Mouse (Mus musculus): ENCODE results near the gene Angel2.

Angel2 gene

DNA sequence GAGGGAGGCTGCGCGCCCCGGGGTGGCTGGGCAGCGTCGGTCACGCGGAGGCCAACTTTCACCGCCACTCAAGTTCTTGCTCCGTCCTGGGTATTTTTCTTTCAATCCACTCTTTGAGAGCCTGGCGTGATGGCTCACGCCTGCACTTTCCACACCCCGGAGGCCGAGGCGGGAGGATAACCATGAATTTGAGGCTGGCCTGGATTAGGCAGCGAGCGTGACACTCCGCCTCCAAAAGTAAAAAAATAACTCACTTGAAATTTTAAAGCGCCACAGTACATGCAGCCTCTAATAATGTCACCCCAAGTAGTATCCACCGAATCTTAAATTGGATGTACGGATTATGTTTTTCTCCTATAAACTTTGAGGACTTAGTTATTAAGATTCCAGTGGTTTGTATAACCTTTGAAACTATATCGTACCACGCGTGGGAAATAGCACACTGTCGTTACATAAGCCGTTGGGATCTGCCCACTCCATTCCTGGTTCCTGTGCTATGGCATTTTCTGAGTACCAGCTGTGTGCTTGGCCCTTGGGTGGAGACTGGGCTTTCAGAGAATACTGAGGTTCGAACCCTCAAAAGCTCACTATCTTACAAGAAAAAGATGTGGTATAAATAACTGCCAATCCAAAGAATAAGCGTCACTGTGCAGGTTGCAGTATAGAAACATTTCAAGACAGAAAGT is 4.2 kb downstream of the Angel2 start:
- peak; percentile 39 for DNase-seq (ENCODE audit: low spot score)

DNA sequence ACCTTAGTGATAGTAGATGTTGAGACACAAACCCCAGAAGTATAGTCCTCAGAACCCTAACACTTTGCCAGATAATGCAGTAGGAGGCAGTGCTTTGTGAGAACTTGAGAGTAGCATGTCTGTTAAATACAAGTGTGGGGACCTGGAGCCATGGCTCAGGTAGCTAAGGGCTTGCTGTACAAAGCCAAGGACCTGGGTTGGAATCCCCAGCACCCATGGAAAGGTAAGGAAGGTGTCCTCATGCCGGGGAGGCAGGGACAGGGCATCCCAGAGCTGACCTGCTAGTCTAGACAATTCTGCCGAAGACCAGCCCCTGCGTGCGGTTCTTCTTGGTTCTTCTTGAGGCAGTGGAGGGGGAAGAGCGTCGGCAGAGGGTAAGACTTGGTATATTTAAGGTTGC is 5.3 kb downstream of the Angel2 start:
- no peak for DNase-seq (ENCODE audit: low spot score)

DNA sequence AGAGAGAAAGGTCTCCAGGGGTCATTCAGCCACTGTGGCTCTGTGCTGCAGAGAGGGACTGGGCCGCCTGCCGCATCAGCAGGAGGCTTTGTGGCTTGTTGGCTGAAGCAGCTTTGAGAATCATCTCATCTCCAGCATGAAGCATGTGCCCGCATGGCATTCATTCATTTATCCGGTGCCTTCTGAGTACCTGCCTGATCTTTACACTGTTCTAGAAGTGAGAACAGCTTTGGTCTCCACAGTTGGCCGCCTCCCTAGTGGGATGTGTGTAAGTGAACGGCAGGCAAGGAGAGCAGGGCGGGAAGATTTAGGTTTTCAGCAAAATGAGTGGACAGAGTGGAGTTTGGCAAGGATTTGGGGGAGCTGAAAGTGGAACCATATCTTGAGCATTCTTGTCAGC is 14.9 kb downstream of the Angel2 start:
- DNase-seq (ENCODE audit: low spot score): no peak

DNA sequence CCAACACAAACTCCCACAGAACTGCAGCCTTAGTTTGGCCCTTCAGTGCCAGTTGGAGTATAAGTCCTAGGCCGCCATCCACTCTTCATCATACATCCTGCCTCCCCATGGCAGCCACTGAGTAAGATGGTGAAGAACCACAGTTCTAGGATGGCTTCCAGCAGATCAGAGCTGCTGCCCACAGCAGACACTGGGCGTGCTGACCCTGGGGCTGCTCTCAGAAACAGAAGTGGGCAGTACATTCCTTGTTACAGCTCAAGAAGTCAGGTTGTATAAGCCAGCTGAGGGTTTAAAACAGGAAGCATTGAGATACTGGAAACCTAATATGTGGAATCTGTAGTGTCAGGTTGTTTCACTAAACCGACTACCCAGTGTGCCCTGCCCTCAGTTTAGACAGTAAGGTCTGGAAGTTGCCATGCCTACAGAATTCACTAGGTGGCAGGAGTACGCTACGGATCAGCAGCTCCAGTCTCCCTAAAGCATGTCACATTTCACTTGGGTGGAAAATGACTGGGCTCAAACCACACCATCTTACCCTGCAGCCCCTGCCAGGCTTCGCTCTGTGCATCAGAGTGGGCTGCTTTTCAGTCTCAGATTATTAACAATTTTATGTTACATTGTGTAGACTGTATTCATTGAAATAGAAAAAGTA is 19.3 kb downstream of the Angel2 start:
- peak; percentile 51 for DNase-seq (ENCODE audit: low spot score)

DNA sequence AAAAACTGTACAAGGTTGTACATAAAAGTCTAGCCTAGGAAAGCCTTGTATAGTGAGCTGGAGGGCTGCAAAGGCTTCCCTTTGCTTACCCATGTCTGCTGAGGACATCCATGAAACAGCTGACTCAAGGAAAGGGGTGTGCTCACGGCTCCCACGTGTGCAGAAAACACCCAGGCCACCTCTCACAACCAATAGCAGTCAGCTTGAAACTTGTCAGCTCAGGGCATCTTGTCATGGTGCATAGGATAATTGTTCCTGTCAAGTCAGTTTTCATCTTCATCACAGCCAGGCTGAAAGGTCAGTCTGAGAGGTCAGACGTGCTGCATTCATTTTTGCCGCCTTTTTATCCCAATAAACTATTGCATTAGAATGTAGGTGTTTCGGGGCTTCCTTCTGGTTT is 23.1 kb downstream of the Angel2 start:
- DNase-seq (ENCODE audit: low spot score): no peak

DNA sequence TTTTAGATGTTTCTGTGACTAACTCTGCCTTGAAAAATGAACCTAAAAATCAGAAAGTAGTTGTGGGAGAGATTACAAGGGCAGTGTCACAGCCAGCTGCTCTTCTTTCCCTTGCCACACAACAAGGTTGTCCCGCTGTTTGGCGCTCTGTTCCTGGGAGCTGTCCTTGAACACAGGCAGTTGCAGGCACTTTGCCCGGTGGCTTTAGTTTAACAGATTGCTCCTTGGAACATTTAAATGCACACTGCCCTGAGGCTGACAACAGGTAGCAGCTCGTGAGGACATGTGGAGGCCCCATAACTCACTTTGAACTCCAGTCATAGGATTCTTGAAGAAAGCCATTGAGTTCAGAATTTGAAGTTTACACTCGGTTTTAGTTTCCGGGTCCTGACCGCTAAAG is 23.5 kb downstream of the Angel2 start:
- DNase-seq (ENCODE audit: low spot score): no peak

DNA sequence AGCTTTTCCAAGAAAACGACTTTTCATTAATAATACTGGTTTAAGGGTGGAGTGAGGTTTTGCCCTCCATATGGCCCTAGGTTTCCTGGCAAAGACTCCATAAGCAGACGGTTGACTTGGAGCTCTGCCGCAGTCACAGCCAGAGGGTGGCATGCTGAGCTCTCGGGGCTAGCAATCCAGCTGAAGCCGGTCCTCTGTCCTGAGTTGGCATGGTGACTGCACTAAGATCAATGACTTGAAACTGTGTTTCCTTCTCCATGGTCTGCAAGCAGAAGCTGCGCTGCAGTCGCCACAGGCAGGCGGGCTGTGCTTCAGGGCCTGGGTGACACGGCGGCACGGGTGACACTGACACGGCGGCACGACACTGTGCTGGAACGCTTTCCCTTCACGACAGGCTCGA is 23.9 kb downstream of the Angel2 start:
- DNase-seq (ENCODE audit: low spot score): no peak

DNA sequence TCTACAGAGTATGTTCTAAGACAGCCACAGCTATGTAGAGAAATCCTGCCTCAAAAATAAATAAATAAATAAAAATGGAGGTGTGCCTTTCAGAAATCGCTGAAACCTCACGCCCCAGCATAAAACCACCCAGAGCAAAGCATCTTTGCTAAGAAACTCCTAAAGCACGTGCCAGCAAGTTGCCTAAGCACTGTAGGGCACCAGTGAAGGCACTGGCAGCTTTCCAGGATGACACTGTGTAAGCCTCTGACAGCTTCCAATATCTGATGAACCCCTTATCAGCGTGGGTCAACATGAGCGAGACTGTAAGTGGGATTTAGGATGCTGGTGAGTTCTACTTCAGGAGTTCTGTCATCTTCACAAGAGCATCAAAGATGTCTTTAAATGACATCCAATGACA is 26.1 kb downstream of the Angel2 start:
- DNase-seq (ENCODE audit: low spot score): no peak

DNA sequence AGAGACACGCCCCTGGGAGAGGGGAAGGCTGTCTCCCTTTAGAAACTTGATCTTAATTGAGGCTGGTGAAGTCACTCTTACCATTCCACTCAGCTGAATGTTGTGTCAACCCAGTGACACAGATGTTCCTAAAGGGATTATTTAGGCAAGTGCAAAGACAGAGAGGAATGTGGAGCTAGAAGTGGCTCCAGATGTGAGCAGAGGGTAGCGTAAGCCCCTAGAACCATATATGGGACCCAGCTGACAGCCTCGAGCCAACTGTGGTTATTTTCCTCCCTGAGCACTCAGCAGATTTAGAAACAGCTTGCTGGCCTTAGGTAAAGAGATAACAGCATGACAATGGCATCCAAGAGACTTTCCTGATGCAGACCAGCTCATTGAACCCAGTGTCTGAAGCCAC is 28.1 kb downstream of the Angel2 start:
- DNase-seq (ENCODE audit: low spot score): no peak

DNA sequence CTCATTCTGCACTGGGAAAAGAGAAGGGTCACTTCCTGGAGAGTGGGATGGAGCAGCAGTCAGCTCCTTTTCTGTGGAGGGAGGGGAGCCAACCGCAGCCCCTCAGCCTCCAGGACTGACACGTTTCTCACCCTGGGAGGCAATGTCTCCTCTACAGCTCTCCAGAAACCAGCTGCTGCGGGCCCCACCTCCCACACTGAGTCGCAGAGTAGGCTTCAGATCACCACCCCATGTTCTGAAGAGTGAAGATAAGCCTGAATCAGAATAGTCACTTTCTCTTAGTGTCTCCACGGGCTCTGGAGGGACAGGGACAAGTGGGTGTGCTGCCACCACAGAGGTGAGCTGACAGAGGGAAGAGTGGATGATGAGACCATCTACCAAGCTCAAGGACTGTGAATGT is 33.9 kb downstream of the Angel2 start:
- DNase-seq (ENCODE audit: low spot score): no peak

DNA sequence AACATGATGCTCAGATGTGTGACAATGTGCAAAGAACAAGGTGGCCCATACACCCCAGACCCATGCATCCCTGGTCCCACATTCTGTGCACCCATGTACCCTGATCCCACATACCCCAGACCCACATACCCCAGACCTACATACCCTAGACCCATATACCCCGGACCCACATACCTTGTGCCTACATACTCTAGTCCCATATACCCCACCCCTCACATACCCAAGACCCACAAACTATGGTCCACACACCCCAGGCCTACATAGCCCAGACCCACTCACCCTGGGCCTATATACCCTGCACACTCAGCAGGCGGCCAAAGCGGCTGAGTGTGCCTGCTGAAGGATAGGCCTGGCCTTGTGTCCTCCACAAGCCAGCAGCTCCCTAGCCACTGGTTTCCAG is 37.8 kb downstream of the Angel2 start:
- no peak for DNase-seq (ENCODE audit: low spot score)

DNA sequence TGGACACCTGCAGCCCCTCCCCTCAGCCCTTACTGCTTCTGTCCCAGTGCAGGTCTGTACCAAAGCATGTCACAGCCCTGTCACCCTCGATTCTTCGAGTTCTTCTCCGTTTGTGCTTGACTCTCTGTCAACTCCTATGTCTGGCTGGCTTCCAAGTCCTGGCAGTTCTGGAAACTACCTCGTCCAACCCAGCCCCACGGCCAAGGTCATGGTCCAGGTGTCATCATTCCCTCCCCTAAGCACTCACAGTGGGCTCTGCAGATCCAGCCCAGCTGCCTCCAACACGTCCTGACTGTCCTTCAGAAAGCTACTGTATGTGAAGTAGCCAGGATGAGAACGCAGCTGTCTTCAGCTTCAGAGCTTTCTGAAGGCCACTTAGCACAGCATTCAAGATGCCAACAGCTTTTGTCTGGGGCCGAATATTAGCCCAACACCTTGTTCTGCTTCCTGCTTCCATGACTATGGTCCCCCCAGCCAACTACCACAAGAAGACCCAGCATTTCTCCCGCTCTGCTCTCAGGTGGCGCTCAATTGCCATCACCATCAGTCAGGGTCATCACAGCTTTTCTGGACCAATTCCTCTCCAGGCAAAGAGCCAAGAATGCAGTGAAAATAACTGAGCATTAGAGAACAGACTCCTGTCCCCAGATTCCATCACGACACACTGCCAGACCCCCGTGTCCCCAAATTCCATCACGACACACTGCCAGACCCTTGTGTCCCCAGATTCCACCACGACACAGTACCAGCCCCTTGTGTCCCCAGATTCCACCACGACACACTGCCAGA is 40.3 kb downstream of the Angel2 start:
- no peak for DNase-seq (ENCODE audit: low spot score)

DNA sequence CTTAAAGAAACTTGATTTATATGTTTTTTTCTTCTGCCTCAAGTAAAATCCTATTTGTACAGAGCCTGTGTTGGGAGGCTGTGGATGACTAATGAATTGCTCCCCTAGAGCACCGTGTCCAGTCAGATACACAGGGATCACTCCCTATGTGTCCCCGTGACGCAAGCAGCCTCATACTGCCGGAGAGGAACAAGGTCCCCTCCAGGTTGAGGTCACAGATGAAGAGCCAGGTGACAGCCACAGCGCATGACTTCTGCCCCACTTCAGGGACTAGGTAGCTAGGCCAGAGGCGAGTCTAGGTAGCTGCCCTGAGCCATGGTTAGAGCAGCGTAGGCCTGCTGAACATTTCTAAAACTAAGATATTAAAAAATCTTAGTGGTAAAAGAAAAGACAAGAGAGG is 43.1 kb downstream of the Angel2 start:
- no peak for DNase-seq (ENCODE audit: low spot score)

DNA sequence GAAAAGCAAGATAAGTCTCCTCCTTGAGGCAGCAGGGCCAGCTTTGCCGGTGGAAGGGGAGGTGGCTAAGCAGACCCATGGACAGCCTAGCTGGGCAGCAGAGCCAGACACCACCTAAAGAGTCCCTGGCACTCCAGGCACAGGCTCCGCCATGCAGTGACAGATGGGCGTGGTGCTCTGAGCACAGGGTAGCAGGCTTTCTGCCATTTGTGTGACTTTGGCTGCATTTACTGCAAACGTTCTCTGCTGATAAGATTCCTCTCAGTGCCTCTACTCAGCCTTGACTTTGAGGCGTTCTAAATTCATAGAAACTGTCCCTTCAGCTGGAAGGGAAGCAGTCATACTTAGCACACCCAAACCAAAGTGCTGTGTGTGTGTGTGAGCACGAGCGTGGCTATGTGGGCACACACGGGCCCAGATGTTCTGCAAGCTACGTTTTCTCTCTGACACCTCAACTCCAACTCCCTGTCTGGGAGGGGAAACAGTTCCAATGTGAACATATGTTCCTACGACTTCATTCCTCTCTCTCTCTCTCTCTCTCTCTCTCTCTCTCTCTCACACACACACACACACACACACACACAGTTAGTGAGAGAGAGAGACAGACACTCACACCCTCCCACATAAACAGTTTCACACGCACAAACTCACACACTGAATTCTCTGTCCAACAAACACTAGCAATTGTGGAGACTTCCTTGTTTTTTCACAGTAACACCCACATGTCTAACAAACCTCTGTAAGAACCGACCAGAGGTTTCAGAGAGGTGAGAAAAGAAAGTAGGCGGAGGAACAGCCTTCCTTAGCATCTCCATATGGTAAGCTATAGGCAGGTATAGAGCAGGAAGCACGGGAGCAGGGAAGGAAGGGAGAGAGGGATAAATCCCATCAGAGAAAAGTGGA is 47.0 kb downstream of the Angel2 start:
- DNase-seq (ENCODE audit: low spot score): no peak

DNA sequence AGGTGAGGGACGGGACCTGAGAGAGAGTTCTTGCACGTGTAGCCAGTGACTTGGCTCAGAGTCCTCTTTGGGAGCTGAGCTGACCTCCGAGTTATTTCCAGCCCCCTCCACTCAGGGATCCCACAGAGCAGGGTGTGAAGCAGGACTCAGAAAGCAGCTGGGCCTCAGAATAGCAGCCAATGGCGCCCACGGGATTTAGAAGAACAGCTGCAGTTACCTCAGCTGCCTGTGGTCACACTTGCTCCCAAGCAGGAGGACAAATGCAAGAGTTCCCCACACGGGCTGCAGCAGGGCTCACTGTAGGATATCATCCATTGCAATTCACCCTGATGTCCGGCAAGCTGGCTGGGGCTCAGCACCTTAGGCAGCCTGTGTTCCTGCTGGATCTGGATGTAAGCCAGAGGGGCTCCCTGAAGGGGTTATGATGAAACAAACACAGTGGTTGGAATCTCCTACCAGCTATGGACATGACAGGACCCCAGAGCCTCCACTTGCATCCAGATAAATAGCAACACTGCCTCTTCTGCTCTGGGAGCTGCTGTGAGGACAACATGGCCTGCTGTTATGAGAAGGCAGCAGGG is 47.8 kb downstream of the Angel2 start:
- no peak for DNase-seq (ENCODE audit: low spot score)

DNA sequence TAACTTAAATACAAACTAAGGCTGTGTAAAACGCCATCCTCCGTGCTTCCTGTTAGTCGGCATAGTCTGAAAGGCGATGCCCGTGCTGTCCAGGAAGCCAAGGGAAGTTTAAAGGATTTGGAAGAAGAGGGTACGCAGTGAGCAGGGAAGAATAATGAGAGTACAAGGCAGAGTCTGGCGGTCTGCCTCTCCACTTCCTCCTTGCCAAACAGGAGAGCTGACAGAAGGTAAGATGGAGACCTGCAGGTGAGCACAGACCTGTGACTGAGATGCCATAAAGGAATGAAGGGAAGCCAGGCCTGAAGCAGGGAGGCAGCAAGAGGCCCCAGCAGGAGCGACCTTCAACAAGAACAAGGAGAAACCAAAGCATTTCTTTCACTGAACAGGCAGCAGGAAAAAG is 49.3 kb downstream of the Angel2 start:
- DNase-seq (ENCODE audit: low spot score): no peak

DNA sequence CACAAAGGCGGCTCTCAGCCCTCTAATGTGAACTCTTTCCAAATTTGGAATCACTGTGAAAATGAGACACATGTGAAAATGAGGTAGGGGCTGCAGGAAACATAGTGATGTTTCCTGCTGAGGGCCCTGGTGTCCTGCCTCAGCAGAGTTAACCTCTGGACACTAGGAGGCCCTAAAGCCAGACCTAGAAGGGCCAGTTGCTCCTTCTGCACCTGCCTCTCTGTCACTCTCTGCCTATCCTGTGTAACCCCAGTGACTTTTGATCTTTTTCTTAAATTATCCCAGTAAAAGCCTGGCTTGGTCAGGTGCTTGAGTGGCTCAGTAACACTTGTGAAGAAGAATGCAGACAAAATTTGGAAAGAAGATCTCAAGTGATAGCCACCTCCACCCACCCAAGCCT is 49.9 kb downstream of the Angel2 start:
- DNase-seq (ENCODE audit: low spot score): no peak

DNA sequence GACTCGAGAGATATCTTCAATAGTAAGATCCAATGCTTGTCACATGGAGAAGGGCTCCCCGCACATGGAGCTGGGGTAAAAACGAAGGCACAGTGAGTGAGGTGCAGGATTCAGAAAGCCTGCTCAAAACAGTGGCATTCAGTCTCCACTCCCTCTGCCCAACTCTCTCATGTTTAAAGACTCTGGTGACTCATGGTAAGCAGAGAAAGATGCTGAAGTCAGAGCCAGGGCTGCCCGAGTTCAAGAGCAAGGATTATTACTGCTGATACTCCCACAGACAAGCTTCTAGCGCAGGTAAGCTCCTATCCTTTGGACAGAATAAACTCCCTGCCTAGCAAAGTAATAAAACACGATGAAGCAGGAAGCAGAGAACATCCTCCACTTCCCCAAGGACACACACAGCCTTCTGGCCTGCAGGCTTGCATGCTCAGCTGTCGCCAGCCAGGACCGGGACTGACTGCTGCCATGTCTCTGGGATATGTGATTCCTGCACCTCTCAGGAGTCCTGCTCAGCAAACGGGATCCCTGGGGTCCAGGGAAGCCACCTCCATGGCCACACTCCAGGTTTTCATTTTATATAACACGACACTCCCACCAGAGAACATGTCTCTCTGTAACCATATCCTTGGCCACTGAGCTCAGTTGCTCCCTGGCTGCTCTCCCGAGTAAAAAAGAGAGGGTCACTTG is 52.1 kb downstream of the Angel2 start:
- DNase-seq (ENCODE audit: low spot score): no peak

DNA sequence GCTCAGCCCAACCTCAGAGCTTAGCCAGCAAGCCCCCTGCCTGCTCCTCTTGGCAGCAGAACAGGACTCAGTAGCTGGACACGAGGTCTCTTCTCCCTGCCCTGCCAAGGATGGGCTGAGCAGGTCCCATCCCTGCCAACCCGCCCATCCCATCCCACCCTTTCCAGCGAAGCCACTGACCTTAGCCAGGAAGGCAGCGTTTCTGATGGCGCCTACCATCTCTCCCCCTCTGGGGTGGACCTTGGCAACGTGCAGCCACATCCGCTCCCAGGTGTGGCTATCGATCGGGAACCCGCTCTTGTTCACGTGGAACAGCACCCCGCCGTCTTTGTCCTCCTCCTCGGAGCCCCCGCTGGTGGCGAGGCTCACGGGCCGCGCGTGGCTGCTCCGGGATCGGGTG is 53.1 kb downstream of the Angel2 start:
- no peak for DNase-seq (ENCODE audit: low spot score)

DNA sequence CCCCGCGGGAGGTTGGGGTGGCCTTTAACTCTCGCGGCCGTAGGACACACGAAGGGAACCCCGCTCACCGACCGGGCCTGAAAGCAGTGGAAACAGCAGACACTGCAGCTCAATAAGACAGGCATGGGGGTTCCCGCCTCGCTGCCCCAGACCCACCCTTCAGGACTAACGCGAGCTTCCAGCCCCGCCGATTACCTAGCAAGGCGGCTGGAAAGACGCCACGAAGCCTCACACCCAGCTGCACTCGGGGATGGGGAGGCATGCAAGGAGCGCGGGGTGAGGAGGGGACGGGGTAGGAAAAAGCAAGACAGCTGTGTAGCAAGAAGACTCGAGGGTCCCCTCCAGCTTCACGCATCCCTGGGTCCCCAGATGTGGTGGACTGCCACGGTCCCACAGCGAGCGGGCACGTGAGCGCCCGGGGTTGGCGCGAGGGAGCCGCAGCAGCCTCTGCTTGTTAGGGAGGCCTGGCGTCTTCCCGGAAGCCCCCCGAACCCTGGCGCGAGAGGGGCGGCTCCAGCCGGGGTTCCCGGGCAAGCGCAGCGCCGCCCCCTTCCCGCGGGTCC is 53.7 kb downstream of the Angel2 start:
- DNase-seq (ENCODE audit: low spot score): peak; percentile 9

DNA sequence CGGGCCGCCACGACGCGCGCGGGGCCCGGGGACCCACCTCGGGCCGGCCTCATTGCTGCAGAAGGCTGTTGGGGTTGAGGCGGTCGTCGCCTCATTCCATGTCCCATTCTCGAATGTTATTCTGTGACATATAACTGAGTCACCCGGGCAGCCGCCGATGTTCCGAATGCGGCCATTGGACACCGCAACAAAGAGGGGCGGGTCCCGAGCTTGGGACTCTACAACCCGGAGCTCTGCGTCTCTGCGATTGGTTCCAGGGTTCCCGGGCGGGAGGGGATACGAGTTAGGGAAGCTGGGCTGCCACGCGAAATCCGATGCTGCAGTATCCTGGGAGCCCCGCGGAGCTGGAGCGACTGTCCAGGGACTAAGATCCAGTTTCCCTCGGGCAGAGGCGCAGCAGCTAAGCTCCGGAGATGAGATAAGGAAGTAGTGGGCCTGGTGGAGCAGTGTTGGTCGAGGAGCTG is 54.2 kb downstream of the Angel2 start, which contains the start of gene Vash2:
Gene Vash2, minus strand, starts transcription at position 197 of the 464 bp plus-strand sequence.
- peak; percentile 63 for DNase-seq (ENCODE audit: low spot score)
